Mouse (Mus musculus) spleen, adult 2 months (tissue): ENCODE results near the gene Tspan11.

Source experiments
- CTCF ChIP-seq: fragments of 200-500 bp; IDR thresholded peaks from 2 replicates; pipeline ENCODE4 v1.5.1; 2011; ENCODE audit warnings: mild to moderate bottlenecking, inconsistent platforms; ENCODE audit not compliant: insufficient read depth, insufficient read length, insufficient replicate concordance; ENCODE audit errors: extremely low read depth
- POLR2A ChIP-seq: fragments of 200-500 bp; IDR thresholded peaks from 2 replicates; pipeline ENCODE4 v1.6.1; 2011; ENCODE audit warnings: low read depth, low read length, inconsistent platforms

GRCm38 (mm10) chr6:127853771-127854687 lies 33.4 kb upstream of the Tspan11 start:
- no peak for TF ChIP-seq POLR2A
- no peak for TF ChIP-seq CTCF
